Mouse (Mus musculus) urinary bladder, postnatal 0 days (tissue): Measurements from ENCODE around the gene Sec24c. TPM values are rescaled to one million over a fixed set of nuclear protein-coding genes. Genes with fewer than 3 reads are reported as not detected.

Source experiments
- microRNA-seq: library from miRNA; unstranded; fragments of <30 nt; microRNA quantifications from one replicate; pipeline ENCODE4, GENCODE M21; 2016
- polyA plus RNA-seq: library from polyadenylated mRNA; unstranded; fragments of >200 nt; fragmentation: Nextera tagmentation; extraction: Ambion mirVana; gene quantifications from 2 replicates; pipeline ENCODE4 v1.2.1, GENCODE M21; 2015

Gene Sec24c
- 43.1 and 43.9 TPM in 2 replicates for polyA plus RNA-seq

GRCm38 (mm10) chr14:20674064-20674833 lies at the start of gene Sec24c:
Gene Sec24c, plus strand, starts transcription at chr14:20674308.

DNA sequence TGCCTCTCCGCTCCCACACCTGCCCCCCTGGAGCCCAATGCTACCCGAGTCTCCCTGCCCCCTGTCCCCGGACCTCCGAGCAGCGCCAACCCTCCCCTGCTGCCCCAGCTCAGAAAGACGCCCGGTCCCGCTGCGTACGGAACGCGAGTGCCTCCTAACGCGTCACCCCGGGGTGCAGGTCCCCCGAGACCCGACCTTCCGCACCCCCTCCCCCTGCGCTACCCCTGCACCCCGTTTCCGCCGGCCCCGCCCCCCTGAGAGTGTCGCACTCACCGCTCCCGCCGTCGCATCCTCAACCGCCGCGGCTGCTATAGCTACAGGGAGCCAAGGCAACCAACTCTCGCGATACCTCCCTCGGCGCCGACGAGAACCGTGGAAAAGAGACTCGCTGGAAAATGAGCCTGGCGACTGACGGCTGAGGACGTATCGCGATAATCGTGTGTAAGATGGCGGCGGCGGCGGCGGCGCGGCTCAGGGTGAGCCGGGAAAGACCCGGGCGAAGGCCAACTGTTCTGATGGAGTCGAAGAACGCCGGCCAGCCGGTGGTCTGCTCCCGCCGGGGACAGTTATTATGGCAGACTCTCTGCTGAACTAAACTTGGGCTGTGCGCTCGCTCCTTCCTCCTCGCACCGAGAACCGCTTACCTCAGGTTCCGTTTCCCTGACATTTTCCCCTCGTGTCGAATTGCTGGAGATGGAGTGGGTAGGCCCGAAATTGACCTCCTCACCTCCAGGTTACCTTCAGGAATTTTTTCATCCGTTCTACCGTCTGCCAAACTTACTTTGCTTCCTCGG lies 33.3 kb upstream of the Sec24c start, which contains the start of gene Usp54:
Gene Usp54 (minus strand): TSS at position 420 of the 794 bp plus-strand sequence.

DNA sequence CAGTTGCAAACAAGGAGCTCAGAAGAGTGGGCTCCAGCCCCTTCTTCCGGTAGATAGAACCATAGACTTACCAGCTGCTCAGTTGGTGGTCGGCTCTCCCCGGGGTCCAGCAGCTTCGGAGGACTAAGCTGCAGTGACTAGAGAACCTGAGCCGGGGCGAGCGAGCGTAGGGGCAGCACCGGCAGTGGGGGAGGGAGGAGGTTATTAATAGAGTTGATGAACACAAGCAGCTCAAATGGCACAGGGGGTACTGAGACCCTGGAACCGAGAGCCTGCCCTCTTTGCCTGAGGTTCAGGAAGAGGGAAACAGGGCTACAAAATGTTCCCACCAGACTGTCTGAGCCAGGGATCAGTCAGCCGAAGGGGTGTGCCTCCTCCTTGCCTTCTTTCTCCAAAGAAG lies 17.7 kb upstream of the Sec24c start, which contains the start of gene Myoz1:
Gene Myoz1 (minus strand): TSS at position 180 of the 400 bp plus-strand sequence.

DNA sequence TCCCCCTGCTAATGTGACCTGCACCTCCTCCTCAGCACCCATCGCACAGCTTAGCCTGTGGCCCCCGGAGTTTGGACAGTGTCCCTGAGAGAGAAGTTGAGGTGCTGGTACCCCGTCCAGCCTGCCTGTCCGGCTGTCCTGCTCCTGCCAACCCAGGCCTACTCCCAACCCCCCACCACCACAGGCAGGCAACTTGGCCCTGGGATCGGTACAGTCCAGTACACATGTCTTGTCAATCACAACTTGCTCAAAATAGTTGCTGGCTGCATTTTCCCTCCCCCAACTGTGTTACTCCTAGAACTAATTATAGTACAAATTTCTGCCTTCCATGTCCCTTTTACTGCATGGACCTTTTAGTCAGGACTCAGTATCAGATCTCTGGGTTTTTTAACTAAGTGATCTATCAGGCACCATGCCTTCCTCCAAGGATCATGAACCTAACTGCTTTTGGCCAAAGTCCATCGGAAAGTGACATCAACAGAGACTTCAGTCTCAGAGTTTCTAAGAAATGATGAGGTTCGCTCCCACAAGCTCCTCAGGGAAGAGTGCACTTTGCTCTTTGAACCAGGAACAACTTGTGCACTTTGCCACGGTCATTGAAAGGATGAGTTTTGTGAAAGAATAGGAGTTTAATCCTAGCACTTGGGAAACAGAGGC lies 5.8 kb upstream of the Sec24c start, which contains the start of gene Synpo2l:
Gene Synpo2l (minus strand): TSS at position 201 of the 657 bp plus-strand sequence.

DNA sequence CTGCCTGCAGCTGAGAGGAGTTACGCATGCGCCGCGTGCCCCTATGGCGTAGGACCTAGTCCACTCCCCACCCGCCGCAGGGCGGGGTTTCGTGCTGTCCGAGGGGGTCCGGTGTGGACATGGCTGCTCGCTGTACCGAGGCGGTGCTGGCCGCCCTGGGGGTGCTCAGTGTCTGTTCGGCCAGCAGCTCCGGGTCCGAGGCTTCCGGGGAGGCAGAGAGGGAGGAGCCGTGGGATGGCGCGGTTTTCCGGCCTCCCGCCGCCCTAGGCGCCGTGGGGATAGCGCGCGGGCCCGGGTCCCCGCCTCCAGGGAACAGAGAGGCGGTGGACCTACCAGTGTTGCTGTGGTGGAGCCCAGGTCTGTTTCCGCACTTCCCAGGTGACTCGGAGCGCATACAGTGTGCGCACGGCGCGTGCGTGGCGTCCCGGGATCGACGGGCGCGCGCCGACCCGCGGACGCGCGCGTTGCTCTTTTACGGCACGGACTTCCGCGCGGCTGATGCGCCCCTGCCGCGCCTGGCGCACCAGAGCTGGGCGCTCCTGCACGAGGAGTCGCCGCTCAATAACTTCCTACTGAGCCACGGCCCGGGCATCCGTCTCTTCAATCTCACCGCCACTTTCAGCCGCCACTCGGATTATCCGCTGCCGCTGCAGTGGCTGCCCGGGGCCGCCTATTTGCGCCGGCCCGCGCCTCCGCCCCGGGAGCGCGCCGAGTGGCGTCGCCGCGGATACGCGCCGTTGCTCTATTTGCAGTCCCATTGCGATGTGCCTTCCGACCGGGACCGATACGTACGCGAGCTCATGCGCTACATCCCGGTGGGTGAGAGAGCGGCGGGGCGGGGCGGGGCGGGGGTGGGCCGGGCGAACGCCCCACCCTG lies 21.0 kb downstream of the Sec24c start, which contains the start of gene Fut11:
Gene Fut11 (plus strand): TSS at position 85 of the 877 bp plus-strand sequence.

GRCm38 (mm10) chr14:20702741-20703381 lies 28.8 kb downstream of the Sec24c start, which contains the start of gene Chchd1:
Gene Chchd1, plus strand, starts transcription at chr14:20703006.

GRCm38 (mm10) chr14:20707201-20708190 lies 33.4 kb downstream of the Sec24c start, which contains the start of gene Zswim8:
Gene Zswim8, plus strand, starts transcription at chr14:20707552.

GRCm38 (mm10) chr14:20733952-20734774 lies 60.1 kb downstream of the Sec24c start, which contains the start of gene Ndst2:
Gene Ndst2, minus strand, starts transcription at chr14:20734562.

Small RNA genes lying within 50 kb of the gene (microRNA-seq; reads per million reads assigned to microRNA genes)
- not detected for gene Mir6946

Other genes starting within 250 kb of the Sec24c start
- 0.05 TPM in 1 of 2 replicates, not detected in the other for gene Cfap70, start 222.1 kb upstream of the Sec24c start, polyA plus RNA-seq
- gene Anxa7, start 194.2 kb upstream of the Sec24c start, polyA plus RNA-seq = 51.5 and 56.1 TPM in 2 replicates
- 0.13 and 0.19 TPM in 2 replicates for gene Mss51, start 177.4 kb upstream of the Sec24c start, polyA plus RNA-seq
- 27.5 and 33.6 TPM in 2 replicates for gene Ppp3cb, start 127.7 kb upstream of the Sec24c start, polyA plus RNA-seq
- 2.2 and 2.9 TPM in 2 replicates for gene Usp54, start 33.2 kb upstream of the Sec24c start, polyA plus RNA-seq
- 0.39 and 0.48 TPM in 2 replicates for gene Myoz1, start 17.8 kb upstream of the Sec24c start, polyA plus RNA-seq
- 0.10 and 0.13 TPM in 2 replicates for gene Synpo2l, start 6.0 kb upstream of the Sec24c start, polyA plus RNA-seq
- 19.0 and 21.6 TPM in 2 replicates for gene Fut11, start 20.7 kb downstream of the Sec24c start, polyA plus RNA-seq
- gene Chchd1, start 28.7 kb downstream of the Sec24c start, polyA plus RNA-seq = 156 and 181 TPM in 2 replicates
- gene Zswim8, start 33.2 kb downstream of the Sec24c start, polyA plus RNA-seq = 18.9 and 19.7 TPM in 2 replicates
- gene Ndst2, start 60.3 kb downstream of the Sec24c start, polyA plus RNA-seq = 13.5 and 14.0 TPM in 2 replicates
- 246 and 275 TPM in 2 replicates for gene Camk2g, start 119.8 kb downstream of the Sec24c start, polyA plus RNA-seq
- 8.3 and 9.8 TPM in 2 replicates for gene Plau, start 162.4 kb downstream of the Sec24c start, polyA plus RNA-seq